Mouse (Mus musculus) thymus, adult 2 months (tissue): ENCODE data around the gene Gm15557.

Source experiments
- CTCF ChIP-seq: fragments of 200-500 bp; IDR thresholded peaks from 2 replicates; pipeline ENCODE4 v1.5.1; 2012; ENCODE audit warnings: mild to moderate bottlenecking, control low read depth, low read length, moderate library complexity, borderline replicate concordance; ENCODE audit not compliant: control insufficient read depth, poor library complexity, insufficient read depth; ENCODE audit errors: extremely low read depth
- POLR2A ChIP-seq: fragments of 200-500 bp; IDR thresholded peaks from 2 replicates; pipeline ENCODE4 v1.6.1; 2012; ENCODE audit warnings: mild to moderate bottlenecking, low read length, control low read depth, moderate library complexity; ENCODE audit not compliant: control insufficient read depth, poor library complexity, insufficient read depth; ENCODE audit errors: extremely low read depth

GRCm38 (mm10) chr2:155941697-155942442 lies 1.3 kb downstream of the Gm15557 start:
- TF ChIP-seq CTCF (no peak), POLR2A (no peak)
